Comparison of ENCODE assay signal across 8 mouse cellular contexts in the genomic region with DNA sequence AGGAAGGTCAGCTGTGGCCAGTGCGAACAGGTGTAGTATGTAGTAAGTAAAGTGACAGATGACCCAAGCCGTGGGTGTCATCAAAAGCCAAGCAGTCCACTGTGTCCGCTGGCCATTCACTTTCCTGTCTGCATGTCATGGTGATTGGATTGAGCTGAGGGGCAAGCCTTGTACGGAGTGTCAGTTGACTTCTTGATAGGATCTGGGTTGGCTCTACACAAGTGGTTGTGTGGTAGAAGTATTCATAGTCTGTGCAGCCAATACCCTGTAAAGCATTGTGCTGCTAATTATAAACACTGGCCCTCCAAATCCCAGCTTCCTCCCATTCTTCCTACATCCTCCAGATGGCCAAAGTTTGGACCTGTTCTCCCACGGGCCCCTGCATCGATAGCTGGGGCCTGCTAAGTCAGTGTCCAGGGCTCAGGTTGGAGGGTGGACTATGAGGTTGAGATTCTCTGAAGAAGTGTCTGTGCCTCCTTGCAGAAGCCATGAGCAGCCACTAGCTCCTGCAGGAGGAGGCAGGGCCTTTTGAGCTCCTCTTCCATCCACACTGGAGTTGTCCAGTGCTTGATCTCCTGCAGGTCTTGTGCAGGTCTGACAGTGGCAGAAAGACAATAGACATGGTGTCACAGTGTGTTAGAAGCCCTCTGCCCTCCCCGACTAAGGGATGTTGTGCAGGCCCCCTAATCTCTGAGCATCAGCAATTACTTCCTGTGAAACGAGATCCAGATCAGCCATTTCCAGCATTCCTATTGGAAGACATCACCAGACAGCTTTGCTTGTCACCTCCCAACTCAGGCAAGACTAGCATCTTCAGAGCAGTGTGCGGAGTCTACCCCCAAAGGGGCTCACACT.
DNase-seq lines count a peak whose midpoint lies in the region; ATAC-seq lines count a peak whose summit lies in the region.
"Had no signal": no experiment of that assay in that cellular context is flagged by ENCODE, and none has a peak within 500 bp of the region (broad histone marks: within the 10 kb centered on the region; RNA-seq: fewer than 3 reads in every experiment).

No protein-coding gene starts in this region.

- ATAC-seq in neural tube, embryonic 13.5 days (ENCODE audit: low read depth), result no peak
- peak; percentile 28; the same call in 1 of the 2 replicates for ATAC-seq in limb, embryonic 13.5 days (ENCODE audit: low FRiP score, low read depth)

- WGBS in neural tube, embryonic 13.5 days, result 78% methylated on average over 9 of the region's 9 CpGs
- WGBS in limb, embryonic 13.5 days, result 70% methylated on average over 9 of the region's 9 CpGs

- DNase-seq in neural tube, embryonic 10.5 days (ENCODE audit: extremely low spot score, low spot score), result no peak
- peak; percentile 46 to 59 for DNase-seq in heart, postnatal 10 days
- no peak for DNase-seq in retina, embryonic 14.5 days (ENCODE audit: low spot score)
- no peak for DNase-seq in right cerebral cortex, postnatal 14 days
- DNase-seq in cerebellum, adult 18-20 months, result no peak

- no peaks in the 10 kb centered on the region; the same call in 1 of the 2 replicates for H3K4me1 ChIP-seq in neural tube, embryonic 13.5 days (replicated peaks)
- H3K4me1 ChIP-seq in limb, embryonic 13.5 days, result no peaks in the 10 kb centered on the region

- H3K27ac ChIP-seq in neural tube, embryonic 13.5 days (replicated peaks), result peak overlapping the region; percentile 67
- peak overlapping the region; percentile 39; the same call in 1 of the 2 replicates for H3K27ac ChIP-seq in limb, embryonic 13.5 days

- H3K36me3 ChIP-seq in neural tube, embryonic 13.5 days, result no peaks in the 10 kb centered on the region
- H3K36me3 ChIP-seq in limb, embryonic 13.5 days, result no peaks in the 10 kb centered on the region

- H3K27me3 ChIP-seq in neural tube, embryonic 13.5 days, result no peaks in the 10 kb centered on the region
- no peaks in the 10 kb centered on the region for H3K27me3 ChIP-seq in limb, embryonic 13.5 days

- intact Hi-C loops in heart, postnatal 10 days (cut with DNase I), result loop anchor here (2.0 to 5.0 kb wide), 2 partner anchors 42 to 102 kb away; no protein-coding TSS in a partner anchor

- no peak overlapping the region for H3K4me2 ChIP-seq in neural tube, embryonic 13.5 days
- H3K4me2 ChIP-seq in limb, embryonic 13.5 days (replicated peaks), result no peak overlapping the region

- no peak overlapping the region for H3K4me3 ChIP-seq in neural tube, embryonic 13.5 days
- no peak overlapping the region for H3K4me3 ChIP-seq in limb, embryonic 13.5 days
- H3K4me3 ChIP-seq: erythroblast, embryonic 14.5 days had no signal

- no peaks in the 10 kb centered on the region for H3K9me3 ChIP-seq in neural tube, embryonic 13.5 days
- no peaks in the 10 kb centered on the region for H3K9me3 ChIP-seq in limb, embryonic 13.5 days

- H3K9ac ChIP-seq in neural tube, embryonic 13.5 days, result no peak overlapping the region
- H3K9ac ChIP-seq in limb, embryonic 13.5 days, result no peak overlapping the region

Comparison
In these comparisons a context has a peak if more than half of its experiments do, and no peak if none do; other contexts are left out.
1. DNase-seq: peak in heart, postnatal 10 days (2 of 2); none in neural tube, embryonic 10.5 days (single experiment), retina, embryonic 14.5 days (single experiment), right cerebral cortex, postnatal 14 days (single experiment) and cerebellum, adult 18-20 months (0 of 2).